Mouse (Mus musculus): ENCODE measurements around the gene Bad.
A peak's percentile ranks its signal among the peaks of the same experiment; 100 is the strongest.

Bad gene

DNA sequence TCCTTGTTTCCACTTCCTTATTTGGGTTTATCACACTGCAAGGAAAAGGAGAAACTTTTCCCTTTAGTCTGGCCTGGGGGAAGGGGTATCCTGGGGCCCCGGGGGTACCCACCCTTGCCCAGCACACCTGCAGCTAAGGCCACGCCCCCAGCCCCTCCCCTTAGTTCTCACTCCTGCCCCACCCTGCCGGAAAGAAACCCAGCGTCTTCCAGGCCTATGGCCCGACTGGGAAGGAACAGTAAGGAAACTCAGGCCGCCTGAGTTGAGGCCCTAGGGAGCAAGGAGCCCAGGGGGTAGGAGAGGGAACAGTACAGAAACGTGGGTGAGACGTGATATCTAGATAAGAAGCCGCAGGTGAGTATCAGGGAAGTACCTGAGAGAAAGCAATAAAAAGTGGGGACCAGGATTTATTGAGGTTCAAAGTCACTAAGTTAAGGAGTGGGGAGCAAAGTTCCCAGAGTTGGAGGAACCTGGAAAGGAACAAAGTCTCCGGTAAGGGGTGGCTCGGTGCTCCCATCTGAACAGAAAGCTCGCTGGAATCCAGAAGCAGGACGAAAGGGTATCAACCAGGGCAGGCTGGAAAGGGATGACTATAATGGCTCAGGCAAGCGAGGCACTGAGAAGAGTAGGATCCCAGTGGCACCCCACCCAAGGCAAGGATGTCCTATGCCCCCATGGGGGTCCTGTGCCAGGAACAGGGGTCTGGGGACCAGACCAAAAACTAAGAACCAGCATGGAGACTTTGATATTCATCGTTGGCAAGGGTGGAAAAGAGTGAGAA, 27.0 kb downstream of the Bad start:
- DNase-seq (ENCODE audit: low spot score in 2 of 2) = no peak

DNA sequence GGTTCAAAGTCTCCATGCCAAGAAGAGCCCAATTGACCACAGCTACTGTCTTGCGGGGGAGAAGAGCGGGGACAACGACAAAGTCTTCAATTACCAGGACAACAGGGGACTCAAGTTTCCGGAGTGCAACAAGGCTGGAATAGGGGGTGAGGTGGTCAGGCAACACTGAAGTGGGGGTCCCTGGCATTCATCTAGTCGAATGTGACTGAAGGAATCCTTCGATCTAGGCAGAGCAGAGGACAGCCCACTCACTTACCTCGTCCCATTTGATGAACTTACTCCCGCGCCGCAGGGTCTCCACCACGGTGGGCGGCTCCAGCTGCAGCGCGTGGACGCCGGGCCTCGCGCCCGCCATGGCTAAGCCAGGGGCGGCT, 27.6 kb downstream of the Bad start:
- no peak for DNase-seq (ENCODE audit: low spot score in 2 of 2)

DNA sequence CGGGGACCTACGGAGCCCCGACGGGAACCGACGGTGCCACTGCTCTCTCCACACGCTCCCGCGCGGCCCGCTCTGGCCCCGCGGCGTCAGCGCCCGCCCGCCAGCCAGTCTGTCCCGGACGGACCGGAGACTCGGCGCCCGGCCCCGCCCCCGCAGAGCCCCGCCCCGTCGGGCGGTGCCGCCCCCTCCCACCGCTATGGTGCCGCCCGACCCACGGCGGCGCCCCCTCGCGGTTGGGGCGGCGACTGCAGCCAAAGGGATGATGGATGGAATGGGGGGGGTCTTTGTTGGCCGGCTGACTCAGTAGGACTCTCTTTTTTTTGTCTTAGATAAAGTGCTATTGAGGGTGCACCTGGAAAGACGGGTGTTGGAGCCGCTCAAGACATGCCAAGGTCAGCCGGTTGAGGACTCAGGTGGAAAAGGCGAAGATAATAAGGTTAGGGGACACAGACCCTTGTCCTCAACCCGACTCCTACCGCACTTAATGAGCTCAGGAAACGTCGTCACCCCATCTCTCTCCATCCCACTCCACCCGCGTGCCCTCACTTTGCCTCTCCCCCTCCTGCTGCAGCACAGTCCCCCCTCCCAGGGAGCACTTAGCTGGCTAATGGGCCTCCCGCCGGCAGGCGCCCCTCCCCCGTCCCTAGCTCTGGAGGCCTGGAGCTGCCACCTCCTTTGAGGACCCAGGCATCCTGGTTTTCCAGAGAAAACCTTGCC, 28.2 kb downstream of the Bad start:
- DNase-seq (ENCODE audit: low spot score in 2 of 2) = peak; percentile 75 to 78

DNA sequence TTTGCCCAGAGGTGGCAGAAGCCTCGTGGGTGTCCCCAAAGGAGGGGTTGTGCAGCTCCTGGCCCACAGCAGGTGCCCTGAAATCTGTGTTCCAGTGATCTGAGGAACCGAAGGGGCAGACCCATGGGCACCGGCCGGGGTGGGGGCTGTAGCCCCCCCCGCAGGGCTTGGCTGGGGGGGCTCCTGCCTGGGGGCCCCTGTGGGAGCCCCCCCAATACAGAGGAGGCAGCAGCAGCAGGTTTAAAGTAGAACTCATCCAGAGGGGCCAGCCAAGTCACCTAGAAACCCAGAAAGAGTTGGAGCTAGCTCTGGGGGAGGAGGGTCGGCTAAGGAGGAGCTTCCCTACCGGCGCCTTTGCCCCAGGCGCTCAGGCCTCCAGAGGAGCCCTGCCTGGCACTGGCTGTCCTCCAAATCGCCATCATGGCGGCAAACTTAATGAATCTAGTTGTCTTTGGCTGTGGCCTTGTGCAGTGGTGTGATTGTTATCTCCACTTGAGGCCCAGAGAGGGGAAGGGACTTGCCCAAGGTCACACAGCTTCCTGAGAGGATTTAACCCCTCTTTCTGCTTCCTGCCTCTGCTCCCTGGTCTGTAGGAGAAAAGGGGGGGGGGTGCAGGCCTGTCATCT, 28.9 kb downstream of the Bad start:
- DNase-seq (ENCODE audit: low spot score in 2 of 2) = no peak

DNA sequence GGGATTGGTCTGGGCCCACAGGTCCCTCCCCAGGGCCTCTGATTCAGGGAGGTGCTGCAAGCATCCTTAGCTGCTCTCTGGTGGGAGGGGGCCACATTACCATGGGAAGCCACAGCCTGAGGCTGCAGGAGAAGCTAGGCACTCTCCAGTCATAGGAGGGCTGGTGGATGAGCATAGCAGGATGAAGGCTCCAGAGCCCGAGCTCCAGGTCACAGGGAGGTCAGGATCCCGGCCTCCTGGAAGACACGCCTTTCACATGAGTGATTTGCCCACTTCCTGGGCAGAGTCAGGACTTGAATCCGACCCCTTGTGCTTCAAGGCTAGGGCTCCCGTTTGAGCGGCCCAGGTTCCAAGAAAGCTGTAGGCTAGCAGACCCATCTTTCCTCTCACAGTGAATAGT, 30.0 kb downstream of the Bad start:
- no peak for DNase-seq (ENCODE audit: low spot score in 2 of 2)

DNA sequence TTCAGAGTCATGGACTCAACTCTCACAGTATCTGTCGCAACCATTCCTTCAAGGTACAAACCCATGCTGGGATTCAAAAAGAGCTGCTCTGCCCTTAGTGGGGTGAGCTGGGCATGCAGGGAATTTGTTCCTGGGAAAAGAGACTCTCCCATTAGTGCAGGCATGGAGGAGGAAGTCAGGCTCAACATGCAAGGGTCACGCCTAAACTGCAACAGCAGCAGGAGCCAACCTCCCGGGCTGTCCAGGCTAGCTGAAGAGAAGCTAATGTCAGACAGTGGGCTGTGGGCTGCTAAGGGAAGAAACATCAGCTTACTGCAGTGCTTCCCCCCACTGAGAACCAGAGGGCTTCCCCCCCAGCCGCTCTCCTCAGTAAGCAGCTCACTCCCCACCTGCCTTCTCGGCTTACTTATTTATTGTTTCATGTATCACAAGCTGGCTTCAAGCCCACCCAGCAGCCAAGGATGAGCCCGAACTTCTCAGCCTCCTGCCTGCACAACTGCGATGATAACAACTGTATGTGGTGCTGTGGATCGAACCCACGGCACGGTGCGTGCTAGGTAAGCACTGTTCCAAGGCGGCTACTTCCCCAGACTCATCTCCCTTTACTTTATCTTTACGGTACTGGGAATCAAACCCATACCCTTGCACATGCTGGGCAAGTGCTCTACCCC, 30.7 kb downstream of the Bad start:
- DNase-seq (ENCODE audit: low spot score in 2 of 2) = no peak

DNA sequence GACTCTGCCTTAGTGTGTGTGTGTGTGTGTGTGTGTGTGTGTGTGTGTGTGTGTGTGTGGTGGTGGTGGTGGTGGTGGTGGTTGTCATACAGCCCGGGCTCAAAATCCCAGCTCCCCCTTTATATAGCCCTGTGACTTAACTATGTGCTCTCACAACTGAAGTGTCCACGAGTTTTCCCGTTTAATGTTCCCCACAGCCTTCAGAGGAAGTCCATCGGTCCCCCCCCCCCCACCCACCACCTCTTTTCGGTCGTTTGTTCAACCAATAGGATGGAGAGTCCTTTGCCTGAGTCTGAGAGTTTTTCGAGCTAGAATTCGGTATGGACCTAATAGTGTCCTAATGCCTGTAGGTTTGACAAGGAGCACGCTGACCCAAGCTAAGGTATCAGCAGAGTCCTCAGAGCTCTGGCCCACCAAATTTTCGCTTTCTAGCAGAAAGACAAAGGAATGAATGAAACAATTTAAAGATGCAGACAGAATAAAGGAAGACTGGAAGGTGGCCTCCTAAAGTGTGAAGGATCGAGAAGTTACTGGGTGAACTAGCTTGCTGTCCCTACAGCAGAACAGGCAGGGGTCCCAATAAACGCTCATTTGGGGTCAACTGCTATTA, 32.0 kb downstream of the Bad start:
- DNase-seq (ENCODE audit: low spot score in 2 of 2) = no peak

DNA sequence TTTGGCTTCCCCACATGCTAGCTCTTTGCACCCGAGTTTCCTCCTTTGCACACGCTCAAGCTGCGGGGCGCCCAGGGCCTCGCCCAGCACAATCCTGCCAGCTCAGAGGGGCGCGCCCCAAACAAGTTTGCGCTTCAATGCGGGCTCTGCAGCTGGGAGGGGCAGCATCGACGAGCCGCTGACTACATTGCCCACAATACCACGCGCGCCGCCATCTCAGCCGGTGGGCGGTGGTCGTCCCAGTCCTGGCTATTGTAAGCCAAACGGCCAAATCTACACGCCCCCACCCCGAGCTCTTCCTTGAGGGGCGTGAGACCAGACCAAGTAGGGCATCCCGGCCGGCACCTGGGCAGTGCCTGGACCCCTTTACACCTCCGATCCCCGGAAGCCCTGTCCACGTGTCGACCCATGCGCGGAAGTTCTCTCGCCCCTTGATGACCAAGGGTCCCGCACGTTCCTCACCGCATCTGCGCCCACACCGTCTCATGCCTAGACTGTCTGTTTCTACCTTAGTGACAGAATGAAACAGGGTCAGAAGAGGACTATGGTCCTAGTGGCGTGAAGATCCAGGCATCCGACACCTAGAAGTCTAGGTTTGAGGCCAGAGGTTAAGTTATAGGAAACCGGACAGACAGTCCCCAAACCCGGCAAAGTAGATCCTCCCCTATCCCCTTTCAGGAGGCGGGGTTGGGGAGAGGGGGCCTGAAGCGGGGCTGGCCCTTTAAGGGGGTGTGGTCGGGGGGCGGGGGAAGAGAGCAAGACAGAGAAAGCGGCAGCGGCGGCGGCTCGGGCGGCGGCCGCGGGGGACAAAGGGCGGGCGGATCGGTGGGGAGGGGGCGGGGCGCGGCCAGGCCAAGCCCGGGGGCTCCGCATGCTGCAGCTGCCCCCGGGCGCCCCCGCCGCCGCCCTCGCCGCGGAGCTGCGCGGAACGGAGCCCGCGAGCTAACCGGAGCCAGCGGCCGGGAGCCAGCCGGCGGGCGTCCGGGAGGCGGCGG, 32.8 kb downstream of the Bad start, which contains the start of gene Ppp1r14b:
Gene Ppp1r14b, plus strand, starts transcription at position 758 of the 995 bp plus-strand sequence.
- peak; percentile 77 to 89 for DNase-seq (ENCODE audit: low spot score in 2 of 2)

DNA sequence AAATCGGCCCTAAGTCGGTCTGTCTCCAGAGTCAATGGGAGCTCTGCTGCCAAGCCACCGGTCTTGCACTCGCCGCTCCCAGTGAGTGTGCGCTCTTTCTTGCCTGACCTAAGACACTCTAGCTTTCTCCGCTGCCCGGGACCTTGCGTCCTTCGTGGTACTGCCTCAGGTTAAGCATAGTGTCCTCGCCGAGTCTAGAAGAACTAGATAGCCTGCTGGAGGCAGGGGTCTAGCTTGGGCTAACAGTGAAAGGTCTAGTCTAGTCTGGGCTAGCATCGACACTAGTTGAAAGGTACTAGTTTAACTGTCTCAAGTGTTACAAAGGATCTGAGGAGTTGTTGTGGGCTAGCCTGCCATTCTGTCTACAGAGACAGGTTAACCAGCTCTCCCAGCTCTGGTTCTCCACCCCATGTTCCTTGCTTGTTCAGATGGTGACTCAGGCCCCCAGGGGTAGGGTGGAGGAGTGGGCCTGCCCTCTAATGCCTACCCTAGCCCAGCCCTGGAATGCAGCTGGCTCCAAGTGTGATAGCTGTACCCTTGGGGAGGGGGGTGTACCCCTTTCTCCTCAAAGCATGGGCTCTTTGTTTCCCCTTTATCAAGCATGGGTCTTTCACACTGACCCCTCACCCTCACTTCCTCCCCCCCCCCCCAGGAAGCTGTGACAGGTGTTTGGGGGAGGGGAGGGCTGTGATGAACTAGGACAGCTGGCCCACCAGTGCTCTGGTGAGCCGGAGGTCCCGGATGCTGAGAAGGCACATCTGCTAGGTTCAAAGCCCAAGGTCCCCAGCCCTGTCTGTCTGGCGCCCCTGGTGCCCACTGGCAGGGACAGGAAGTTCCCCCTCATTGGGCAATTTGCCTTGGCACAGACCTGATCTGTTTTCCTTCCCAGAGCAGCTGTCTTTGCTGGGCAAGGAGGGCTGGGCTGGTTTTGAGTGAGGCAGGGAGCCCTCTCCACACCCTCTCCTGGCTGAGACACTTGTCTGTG, 34.2 kb downstream of the Bad start, which contains the start of gene Plcb3:
Gene Plcb3, minus strand, starts transcription at position 934 of the 985 bp plus-strand sequence.
- DNase-seq (ENCODE audit: low spot score in 2 of 2) = peak in 1 of 2 experiments; percentile 59

DNA sequence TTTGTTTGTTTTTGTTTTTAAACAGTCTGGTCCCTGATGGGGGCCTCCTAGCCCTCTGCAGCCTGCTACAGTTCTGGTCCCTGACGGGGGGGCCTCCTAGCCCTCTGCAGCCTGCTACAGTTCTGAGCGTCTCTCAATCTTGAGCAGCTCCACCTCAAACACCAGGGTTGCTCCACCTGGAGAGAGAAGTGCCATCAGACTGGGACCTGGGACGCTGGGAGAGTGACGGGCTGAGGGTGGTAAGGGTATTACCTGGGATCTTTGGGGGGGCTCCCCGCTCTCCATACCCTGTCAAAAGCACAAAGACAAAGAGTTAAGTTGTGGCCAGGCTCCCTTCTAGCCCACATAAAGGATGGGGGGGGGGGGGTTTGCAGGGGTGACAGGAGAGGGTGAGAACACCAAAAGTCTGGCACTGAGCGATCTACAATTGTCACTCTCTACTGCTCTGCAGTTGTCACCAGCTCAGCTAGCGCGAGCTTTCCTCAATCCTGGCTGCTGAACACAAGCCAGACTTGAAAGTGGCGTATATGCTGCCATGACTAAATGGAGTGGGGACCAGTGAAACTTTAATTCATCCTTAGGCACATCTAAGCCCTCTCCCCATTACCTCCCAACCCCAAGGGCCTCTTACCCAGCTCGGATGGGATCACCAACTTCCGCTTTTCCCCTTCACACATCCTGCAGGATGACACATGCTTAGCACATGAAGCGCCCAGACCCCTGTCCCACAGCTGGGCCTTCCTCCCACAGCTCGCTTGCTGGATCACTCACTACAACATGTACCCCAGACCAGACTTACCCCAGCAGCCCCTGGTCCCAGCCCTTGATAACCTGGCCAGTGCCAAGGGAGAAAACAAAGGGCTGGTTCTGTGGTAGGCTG, 36.3 kb downstream of the Bad start:
- DNase-seq (ENCODE audit: low spot score in 2 of 2) = no peak

DNA sequence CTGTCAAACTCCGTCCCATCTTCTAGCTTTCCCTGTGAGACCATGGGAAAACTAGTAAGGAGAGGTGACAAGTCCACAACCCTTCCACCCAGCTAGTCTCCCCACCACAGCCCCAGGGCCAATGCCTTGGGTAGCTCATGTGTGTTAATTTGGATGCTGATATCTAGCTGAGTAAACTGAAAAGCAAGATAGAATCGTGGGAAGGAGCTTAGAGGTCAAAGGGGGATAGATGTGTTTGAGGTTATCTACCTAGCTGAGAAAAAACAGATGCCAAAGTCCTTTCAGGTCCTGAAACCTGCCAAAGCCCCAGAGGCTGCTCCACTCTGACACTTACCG, 36.9 kb downstream of the Bad start:
- no peak for DNase-seq (ENCODE audit: low spot score in 2 of 2)

DNA sequence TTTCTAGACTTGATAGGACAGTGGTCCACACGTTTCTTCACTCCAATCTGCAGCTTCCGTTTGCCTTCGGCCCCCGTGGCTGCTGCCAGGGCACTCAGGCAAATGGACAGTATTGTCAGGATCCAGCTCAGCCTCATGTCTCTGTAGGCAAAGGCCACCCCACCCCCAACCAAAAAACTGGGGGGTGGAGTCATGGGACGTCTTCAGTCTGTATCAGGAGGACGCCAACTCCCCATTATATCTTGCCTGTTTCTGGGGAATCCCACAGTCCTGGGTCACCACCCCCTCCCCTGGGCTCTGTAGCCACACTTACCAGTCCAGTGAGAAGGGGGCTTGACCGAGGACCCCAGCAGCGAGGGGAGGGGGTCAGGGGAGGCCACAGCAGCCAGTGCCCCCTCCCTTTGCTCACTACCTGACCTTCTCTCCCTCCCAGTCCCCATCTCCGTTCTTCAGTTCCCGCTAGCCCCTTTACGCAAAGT, 37.4 kb downstream of the Bad start:
- DNase-seq (ENCODE audit: low spot score in 2 of 2) = no peak

DNA sequence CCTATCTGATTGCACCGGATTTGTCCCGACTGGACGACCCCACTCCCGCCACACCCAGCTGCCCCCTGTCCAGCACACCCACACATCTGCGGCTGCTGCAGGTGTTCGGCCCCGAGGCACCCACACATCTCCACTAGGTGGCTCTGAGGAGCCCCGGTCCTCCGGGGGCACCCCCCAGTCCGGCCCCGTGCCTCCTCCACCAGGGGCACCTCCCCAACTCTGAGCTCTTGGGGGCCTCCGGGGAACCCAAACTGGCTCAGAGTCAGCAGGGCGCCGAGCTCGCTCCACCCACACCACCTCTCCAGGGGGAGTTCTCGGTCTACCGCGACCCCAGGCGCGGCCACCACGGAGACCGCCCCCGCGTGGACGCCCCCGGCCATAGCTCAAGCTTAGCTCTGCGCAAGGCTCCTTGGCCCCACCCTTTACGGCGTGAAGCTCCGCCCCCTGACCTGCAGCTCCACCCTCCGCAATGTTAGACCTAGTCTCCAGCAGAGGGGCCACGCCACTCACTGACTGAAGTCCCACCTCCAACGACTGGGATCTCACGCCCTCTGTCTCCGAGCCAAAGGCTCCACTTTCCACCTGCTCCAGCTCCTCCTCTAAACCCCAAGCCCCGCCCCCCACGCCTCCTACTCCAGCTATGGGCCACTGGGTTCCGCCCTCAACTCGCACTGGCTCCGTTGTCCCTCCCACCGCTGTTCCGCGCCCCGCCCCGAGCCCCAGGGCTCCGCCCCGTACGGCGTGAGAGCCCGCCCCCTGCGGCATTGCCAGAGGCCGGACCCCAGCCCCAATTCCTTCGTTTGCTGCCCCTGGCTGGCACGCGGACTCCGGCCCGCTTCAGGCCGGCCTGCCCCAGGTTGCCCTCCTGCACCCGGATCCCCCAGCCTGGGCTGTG, 38.1 kb downstream of the Bad start:
- peak; percentile 99 to 100 for DNase-seq (ENCODE audit: low spot score in 2 of 2)

DNA sequence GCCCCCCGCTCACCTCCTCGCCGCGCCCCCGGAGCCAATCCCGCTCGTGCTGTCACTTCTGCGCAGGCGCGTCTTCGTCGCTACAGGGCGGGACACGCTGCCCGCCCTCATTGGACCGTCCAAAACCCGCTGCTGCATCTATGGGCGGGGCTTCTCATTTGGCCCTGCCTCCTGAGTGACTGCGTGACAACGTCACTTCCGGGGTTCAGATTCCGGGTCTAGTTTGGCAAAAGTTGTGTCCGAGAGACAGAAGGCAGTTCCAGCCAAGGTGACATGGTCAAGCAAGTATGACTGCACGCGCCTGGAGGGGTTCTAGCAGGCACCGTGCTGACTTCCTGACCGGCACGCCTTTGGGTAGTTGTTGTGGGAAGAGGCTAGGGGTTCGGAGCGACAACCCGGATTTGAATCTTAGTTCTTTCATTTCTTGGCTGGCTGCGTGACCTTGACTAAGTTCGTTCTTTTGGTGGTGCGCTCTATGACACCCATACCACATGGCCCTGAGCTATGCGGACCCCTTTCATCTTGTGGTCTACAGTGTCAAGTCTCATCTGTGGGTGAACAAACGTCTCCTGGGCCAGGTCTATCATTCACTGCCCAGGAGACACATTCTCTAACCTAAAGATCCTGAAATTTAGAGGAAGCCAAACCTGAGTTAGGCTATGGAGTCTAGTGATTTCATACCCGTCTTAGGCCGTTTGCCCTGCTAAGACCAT, 38.9 kb downstream of the Bad start, which contains the start of gene Fkbp2:
Gene Fkbp2, minus strand, starts transcription at position 121 of the 713 bp plus-strand sequence.
- peak; percentile 98 for DNase-seq (ENCODE audit: low spot score in 2 of 2)

DNA sequence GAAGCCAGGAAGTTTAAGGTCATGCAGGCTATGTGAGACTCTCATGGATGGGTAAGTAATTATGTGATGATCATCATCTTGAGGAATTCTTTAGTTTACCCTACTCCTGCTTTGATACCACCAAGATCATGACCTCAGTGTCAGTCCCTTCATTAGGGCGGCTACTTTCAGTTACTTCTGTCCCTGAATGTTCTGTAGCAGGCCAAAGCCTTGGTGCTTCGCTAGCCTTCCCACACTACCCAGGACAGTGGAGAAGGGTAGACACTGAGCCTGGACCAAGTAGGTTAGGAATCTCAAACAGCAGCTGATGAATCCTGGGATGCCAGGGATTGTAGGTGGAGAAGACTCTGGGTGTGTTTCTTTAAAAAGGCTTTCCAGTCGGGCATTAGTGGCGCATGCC, 39.8 kb downstream of the Bad start:
- no peak for DNase-seq (ENCODE audit: low spot score in 2 of 2)

DNA sequence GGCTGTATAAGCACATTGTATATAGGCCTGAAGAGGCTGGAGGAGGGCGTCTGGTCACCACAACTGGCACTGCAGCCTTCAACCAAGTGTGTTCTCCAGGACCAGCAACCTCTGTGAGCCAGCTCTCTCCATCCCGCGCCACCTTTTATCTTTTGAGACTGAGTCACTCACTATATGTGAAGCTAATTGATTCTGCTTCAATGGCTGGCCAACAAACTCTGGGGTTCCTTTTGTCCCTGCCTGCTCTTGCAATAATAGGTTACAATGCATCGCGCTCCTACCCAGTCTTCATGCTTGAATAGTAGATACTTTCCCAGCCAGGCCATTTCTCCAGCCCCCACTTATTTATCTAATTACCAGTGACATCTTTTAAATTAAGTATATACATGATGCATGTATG, 42.0 kb downstream of the Bad start:
- DNase-seq (ENCODE audit: low spot score in 2 of 2) = no peak
